Mouse (Mus musculus) spleen, adult 12 weeks (tissue): ENCODE results near the gene Wnt5b.
A peak's percentile ranks its signal among the peaks of the same experiment; 100 is the strongest.
"Not testable (repeated sequence)": the region's sequence is repeated elsewhere in the genome, so short reads cannot be mapped to it uniquely, and the experiment has no call there.

Source experiments
- DNase-seq: peaks from one replicate; pipeline ENCODE4 v3.0.0; 2022; ENCODE audit warnings: low spot score

Gene Wnt5b

DNA sequence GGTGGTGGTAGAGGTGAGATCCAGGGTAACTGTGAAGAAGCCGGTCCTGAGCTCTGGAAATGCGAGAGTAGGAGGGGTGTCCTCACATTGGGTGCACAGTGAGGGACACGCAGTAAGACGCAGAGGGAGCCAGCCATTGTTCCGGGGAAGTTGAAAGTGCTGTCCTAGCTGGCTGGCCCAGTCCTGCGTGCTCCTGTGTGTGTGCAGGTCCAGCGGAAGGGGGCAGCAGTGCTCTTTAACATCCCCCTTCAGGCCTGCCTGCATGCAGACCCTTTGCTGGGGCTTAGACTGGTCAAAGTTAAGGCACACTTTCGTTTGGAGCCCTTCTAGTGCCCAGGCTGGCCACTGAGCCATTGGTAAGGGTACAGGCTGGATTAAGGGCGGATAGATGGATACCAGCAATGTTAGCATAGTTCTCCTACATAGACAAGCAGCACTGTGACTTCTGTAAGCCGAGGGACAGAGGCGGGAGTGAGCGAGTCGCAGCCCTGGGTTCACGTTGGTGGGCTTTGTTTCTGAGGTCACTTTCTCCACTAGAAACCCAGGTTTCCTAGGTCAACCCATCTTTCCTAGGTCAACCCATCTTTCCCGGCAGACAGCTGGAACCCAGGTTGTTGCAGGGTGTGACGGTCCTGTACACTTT is 61.1 kb downstream of the Wnt5b start:
- DNase-seq = no peak

DNA sequence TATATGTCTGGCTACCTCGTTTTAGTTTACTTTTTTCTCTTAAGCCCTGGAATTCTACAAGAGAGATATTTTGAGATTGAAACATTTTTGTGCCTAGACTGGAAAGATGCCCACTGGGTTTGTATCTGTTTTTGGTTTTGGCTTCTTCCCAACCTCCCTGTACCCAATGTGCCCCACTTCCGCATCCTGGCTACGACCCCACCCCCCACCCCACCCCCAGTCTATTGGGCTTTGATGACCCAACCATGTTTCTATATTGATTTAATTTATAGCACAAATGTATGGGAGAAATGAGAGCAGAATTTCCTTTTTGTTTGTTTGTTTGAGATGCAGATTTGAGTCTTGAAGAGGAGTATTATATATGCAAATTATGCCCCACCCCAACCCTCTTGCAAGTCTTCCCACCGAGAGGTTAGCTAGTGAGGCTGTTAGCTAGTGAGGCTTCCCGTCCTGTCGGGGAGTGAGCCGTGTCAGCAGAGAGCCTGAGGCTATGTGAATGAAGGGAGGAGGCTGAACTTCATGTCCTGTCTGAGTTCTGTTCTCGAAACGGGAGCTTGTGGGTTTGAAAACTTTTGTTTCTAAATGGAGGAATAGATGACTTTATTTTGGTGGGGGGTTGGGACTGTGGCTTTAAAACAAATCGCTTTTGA is 62.3 kb downstream of the Wnt5b start:
- DNase-seq = not testable (repeated sequence)

DNA sequence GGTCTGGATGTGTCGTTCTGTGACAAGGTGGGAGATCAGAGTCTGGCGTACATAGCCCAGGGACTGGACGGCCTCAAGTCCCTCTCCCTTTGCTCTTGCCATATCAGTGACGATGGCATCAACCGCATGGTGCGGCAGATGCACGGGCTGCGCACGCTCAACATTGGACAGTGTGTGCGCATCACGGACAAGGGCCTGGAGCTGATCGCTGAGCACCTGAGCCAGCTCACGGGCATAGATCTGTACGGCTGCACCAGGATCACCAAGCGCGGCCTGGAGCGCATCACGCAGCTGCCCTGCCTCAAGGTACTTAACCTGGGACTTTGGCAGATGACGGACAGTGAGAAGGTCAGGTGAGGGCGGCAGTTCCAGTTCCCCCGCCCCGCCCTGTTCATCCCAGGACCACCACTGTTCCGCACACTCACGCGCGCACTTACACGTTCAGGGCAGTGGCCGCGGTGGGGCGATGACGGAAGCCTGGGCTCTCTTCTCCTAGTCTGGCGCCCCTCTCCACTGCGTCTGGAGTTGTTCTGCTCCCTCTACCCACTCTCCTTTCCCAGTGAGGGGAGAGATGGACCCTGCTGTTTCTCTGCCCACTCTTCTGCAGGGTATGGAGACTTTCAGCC is 63.3 kb downstream of the Wnt5b start:
- no peak for DNase-seq

DNA sequence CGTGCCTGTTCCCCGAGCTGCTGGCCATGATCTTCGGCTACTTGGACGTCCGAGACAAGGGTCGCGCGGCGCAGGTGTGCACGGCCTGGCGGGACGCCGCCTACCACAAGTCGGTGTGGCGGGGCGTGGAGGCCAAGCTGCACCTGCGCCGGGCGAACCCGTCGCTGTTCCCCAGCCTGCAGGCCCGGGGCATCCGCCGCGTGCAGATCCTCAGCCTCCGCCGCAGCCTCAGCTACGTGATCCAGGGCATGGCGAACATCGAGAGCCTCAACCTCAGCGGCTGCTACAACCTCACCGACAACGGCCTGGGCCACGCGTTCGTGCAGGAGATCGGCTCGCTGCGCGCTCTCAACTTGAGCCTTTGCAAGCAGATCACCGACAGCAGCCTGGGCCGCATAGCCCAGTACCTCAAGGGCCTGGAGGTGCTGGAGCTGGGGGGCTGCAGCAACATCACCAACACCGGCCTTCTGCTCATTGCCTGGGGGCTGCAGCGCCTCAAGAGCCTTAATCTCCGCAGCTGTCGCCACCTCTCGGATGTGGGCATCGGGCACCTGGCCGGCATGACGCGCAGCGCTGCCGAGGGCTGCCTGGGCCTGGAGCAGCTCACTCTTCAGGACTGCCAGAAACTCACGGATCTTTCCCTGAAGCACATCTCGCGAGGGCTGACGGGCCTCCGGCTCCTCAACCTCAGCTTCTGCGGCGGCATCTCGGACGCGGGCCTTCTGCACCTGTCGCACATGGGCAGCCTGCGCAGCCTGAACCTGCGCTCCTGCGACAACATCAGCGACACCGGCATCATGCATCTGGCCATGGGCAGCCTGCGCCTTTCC is 64.1 kb downstream of the Wnt5b start:
- peak; percentile 50 for DNase-seq

DNA sequence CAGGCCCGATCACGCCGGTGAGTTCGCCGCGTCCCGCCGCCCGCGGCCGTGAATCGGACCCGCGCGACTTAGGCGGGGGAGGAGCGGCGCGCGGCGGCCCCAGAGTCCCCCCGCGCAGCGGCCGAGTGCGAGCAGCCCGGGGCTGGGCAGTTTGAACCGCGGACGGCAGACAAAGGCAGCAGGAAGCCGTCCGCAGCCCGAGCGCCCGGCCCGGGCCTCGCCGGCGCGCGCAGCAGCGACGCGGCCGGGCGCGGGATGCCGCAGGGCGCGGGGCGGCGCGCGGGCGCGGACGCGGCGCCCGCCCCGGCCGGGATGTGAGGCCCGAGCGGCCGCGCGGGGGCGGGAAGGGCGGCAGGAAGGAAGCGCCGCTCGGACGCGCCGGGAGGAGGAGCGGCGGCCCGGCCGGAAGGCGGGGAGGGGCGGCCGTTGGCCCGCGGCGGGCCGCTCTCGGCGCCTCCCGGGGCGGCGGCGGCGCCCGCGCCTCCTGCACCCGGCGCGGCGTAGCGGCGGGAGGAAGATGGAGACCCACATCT is 64.7 kb downstream of the Wnt5b start, which contains the start of gene Fbxl14:
Fbxl14 (plus strand) TSS at position 326 of the 533 bp plus-strand sequence.
- no peak for DNase-seq

DNA sequence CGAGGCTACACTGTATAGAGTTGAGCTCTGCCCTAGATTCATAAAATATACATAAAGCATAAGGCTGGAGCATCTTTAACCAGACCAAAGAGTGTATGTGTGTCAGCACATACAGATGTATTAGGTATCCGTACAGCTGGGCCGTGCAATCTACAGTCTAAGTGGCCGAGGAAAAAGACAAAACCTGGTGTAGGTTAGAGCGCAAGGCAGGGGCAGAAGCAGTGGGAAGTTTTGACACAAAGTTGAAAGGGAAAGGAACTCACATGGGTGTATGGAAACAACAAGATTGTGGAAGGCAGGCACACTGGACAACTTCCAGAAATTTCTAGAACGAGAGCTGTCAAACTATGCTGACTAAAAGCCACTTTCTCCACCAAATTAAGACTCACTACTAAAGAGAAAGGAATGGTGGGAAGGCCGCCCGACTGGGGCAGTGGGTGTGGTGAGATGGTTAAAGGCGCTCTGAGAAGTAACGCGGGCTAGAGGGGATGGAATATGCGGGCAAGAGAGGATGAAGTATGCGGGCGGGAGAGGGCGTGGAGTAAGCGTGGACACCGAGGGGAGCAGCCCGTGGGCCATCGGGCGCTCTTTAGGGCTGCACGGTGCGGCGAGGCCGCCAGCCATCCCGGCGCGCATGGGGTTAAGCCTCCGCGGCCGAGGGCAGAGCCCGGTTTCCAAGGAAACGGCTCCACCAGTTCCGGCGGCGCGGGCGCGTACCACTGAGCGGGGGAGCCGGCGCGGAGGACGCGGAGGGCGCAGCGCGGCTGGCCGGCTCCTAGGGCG is 65.4 kb downstream of the Wnt5b start:
- DNase-seq = peak; percentile 79

DNA sequence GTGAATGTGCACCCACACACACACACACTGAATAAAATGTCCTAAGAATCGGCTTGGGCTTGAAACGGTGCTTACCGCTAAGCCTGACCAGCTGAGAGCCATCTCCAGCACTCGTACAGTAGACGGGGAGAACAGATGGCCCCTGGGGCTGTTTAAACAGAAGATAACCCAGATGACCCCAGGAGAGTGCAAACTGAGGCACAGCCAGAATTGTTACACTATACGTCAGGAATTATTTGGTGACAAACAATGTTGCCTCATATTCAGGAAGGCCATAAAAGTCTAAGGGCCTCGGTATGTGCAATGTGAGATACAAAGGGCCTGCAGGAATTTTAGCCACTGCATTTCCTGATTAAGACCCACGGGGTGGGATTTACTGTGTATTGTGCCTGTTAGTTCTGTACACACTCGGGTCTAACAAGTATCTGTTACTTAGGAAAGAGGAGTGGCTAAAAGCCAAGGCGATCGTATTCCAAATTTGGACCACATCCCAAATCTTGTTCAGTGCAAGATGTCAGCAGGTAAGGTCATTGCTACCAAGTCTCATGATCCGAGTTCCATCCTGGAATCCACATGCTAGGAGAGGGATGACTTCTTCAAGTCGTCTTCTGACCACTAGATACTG is 66.3 kb downstream of the Wnt5b start:
- DNase-seq = no peak

DNA sequence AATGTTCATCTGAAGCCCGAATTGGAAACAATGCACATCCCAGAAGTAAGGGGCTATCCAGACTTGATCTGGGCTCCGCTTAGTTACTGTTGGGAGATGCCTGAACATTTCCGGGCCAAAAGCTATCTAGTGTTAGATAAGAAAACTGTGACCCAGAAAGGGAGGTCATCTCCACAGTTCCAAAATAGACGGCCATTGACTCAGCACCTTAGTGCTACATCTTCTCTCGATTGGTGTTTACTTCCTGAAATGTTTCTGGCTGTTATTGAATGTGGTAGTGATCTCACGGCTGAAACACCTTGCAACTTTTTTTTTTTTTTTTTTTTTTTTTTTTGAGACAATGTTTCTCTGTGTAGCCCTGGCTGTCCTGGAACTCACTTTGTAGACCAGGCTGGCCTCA is 68.2 kb downstream of the Wnt5b start:
- no peak for DNase-seq

DNA sequence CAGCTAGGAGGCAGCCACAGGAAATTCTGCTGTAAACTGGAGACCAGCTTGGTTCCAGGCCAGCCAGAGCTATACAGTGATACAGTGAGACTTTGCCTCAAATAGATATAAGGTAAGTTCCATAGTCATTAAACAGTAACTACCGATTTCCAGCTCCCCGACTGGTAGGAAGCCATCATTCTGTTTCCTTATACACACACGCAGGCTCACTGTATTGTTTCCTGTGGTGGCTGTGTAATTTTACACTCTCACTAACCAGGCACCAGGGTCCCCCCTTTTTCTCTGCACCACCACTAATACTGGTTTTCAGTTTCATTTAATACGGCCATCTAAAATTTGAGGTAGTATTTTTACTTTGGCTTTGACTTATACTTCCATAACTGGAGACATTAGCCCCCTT is 70.2 kb downstream of the Wnt5b start:
- DNase-seq = no peak

DNA sequence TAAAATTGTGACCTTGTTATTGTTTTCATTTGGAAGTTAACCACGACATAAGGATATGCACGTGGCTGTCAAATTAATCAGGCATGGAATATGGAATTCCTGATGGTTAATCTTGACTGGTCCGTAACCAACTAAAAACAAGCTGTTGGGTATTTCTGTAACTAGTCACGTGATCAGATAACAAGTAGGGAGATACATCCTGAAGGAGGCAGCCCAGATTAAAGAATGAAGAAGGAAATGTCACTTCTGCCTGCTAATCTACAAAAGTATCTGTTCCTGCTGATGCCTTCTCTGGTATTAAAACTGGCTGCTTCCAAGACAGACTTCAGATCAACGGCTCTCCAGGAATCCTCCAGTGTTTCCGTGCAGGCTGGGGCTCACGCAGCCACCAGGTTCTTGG is 70.7 kb downstream of the Wnt5b start:
- DNase-seq = no peak

DNA sequence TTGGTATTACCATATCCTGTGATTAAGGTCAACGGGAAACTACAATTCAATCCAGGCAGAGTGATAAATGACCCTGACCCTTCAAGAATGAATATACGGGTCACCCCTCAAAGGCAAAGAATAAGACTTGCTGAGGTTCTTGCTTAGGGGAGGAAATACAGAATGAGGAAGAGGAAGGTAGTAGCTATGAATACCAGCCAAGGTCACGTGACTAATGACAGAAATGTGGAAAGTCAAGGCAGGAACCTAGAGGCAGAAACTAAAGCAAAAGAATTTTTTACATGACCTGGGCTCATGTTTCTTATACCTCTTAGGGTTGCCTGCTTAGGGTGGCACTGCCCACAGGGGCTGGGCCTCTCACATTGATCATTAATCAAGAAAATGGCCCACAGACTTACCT is 71.4 kb downstream of the Wnt5b start:
- no peak for DNase-seq

DNA sequence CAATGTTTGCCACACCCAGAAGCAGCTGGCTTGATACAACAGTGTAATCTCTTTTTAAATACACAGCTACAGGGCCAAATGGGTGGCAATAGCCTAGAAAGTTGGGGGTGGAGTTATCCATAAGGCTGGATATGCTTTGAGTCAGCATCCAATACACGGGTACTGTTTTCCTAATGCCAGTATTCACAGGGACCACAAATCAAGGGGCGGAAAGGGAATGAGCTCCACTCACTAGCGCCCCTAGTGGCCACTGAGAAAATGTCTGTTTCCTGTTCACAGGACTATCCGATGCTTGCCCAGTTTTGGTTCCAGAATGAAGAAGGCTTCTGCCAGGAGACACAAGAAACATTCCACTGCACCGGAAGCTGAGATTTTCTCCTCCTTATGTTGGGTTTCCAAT is 72.0 kb downstream of the Wnt5b start:
- peak; percentile 50 for DNase-seq

DNA sequence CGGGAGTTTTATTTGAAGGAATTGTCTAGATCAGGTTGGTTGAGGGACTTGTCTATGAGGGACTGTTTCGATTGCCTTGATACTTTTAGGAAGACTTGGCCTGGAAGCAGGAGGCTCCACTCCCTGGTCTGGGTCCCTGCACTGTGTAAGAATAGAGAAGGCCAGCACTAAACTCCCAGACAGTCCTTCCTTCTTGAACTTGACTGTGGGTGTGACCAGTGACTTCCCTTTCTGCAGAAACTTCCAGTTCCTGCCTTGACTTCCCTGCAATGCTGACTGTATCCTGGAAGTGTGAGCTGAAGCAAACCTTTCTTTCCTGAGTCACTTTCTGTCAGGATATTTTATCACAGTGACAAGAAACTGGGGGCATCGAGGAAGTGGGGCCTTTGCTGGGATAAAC is 73.4 kb downstream of the Wnt5b start:
- no peak for DNase-seq

DNA sequence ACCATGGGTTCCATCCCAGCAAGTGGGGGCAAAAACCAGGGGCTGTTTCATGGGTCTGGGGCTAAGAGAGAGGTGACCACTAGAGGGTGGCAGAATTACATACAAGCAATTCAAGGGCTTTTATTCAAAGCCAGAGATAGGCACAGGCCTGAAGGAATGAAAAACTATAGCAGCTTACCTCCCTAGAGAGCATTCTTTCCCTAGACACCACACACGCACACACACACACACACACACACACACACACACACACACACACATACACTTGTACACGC is 76.4 kb downstream of the Wnt5b start:
- no peak for DNase-seq

DNA sequence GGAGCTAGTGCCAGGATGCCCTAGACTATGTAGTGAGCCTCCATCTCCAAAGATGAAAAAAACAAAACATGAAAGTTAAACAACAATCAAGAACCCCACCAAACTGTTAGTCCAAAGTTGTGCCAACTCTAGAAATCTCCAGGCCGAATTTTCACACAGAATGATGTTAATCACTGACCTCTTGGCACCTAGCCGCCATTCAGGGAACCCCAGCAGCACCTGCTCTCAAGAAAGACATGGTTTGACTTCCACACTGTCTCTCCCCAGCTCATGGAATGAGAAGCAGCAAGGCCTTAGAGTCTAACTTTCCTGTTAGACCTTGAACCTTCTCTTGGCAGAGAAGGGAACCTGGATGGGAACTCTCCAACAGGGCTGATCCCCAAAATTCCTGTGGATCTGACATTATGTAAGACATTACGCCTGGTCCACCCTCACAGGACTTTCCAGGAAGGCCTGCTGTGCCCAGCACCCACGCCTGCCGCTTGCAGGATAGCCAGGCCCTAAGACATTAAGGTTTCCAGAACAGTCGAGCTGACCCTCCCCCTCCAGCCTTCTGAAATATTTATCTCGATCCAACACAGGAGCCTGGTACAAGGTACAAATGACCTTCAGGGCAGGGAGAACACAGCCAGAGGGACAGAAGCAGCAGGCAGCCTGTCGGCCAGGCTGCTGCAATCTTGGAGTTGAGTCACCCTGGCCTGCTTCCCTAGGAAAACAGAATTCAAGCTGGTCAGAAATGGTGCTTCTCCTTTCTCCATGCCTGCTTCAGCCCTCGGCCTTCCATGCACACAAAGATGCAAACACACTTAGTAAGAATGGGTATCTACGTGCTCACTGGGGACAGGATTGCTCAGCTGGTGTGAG is 77.0 kb downstream of the Wnt5b start:
- DNase-seq = no peak

DNA sequence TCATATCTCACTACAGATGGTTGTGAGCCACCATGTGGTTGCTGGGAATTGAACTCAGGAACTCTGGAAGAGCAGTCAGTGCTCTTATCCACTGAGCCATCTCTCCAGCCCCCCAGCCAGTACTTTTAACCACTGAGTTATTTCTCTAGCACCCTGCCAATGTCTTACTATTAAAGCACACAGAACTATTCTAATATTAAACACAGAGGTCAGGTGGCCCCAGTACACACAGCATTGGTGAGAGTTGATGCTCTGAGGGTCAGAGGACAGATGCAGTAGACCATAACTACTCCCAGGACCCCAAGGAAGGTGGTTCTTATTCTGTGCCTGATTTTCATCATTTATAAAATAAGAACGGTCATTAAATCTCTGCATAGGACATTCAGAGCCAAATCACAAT is 78.0 kb downstream of the Wnt5b start:
- no peak for DNase-seq

DNA sequence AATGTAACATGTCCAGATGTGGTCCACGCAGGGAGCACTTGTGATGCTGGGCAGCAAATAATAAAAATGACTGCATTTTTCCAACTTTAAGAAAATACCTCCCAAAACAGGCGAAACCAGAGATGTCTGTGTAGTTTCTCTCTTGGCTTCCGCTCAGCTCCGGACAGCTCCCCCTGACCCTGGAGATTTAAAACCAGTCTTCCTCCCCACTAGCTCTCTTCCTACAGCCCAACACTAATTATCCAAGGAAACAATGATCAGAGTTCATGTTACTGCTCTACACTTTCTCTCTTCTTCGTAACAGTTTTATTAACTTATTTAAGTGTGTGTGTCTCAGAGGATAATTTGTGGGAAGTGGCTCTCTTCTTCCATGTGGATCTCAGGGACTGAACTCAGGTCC is 83.8 kb downstream of the Wnt5b start:
- no peak for DNase-seq

DNA sequence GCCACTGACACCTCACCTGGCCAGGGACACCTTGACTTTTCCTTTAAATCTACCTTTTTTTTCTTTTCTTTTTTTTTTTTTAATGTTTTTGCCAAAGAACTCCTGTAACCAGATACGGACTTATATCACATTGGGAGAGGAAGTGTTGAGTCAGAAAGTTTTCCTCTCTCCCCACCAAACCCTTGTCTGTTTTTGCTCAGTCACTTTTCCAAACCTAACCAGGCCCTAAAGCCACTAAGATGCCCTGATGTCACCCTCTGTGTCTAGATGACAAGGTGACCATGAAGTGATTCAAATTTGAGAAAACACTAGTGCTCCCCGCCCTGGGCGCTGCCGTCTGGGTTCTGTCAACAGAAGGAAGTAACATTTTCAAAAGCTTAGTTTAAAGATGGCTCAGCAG is 85.1 kb downstream of the Wnt5b start:
- no peak for DNase-seq

DNA sequence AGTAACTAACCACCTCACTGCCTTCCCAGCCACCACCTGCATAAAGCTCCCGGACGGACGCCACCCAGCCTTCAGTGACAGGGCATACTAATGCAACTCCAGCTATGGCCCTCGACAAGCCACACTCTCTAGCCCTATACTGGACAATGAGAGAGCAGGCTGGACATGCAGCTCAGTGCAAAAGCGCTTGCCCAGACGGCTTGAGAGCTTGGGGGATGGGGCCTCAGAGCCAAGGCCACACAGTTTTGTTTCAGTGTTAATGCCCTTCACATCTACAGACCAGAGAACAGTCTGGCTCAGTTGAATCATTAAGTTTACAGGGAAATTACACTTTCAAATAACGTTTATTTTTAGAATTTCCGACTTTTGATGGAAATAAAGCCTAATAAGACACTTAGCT is 86.0 kb downstream of the Wnt5b start:
- no peak for DNase-seq

DNA sequence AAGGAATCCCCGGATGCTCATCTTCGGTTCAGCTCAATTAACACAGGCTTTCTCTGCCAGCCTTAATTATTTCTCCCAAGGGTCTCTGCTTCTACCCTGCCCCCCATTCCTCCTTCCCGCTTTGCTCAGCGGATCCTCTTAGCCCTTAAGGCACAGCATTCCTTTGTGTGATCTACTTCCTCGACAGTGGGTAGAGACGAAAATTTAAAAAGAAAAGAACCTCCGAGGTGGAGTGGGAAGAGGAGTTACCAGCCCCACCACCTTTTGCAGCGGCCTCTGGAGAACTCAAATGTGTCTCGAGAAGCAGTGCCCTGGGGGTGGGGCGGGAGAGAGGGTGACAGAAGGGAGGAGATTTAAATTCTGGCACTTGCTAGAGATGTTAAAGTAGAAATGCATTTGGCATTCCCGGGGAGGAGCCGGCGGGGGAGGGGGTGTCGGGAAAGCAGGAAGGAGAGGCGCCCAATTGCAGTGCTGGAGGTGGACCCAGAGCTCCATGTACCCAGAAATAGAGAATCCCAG is 92.1 kb downstream of the Wnt5b start:
- DNase-seq = no peak
